In the genomic region with DNA sequence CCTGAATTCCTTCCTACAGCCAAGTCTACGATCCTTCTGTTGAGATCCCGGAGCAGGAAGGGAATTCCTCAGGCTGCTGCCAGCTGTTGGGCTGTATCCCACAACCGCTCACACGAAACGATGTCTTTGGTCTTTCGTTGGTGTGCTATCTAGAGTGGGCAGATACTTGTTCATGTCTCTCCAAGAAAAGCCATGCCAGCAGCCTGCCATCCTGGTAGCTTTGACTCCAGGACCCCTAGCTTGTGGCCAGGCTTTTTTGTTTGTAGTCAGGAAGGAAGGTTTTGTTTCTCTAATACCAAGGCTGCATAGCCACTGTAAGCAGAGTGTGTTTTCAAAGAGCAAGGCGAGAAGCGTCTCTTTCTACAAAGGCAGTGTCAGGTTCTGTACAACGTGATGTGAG, we compare ENCODE assay signal across 13 mouse cellular contexts. TPM values are rescaled to one million over a fixed set of nuclear protein-coding genes. Genes with fewer than 3 reads are reported as not detected.
A peak's percentile ranks its signal among the peaks of the same experiment; 100 is the strongest.
DNase-seq lines count a peak whose midpoint lies in the region; ATAC-seq and TF ChIP-seq lines count a peak whose summit lies in the region.
"Had no signal": no experiment of that assay in that cellular context is flagged by ENCODE, and none has a peak within 500 bp of the region (broad histone marks: within the 10 kb centered on the region; RNA-seq: fewer than 3 reads in every experiment).

No protein-coding gene starts in this region.

- H3K9ac ChIP-seq in heart, embryonic 15.5 days: no peak overlapping the region
- no peak overlapping the region for H3K9ac ChIP-seq in heart, embryonic 11.5 days (ENCODE audit: low read depth, low read length)
- no peak overlapping the region for H3K9ac ChIP-seq in lung, embryonic 14.5 days
- H3K9ac ChIP-seq: liver, embryonic 12.5 days had no signal

- WGBS in heart, embryonic 15.5 days: 75% methylated on average over 9 of the region's 9 CpGs
- WGBS in heart, embryonic 11.5 days (ENCODE audit: insufficient replicate concordance): 84% methylated on average over 9 of the region's 9 CpGs
- WGBS in lung, embryonic 14.5 days: 76% methylated on average over 9 of the region's 9 CpGs
- WGBS in midbrain, embryonic 10.5 days: 93% methylated on average over 9 of the region's 9 CpGs

- no peak for TF ChIP-seq CTCF in lung, embryonic 14.5 days (IDR thresholded peaks at IDR 0.05; ENCODE audit: low read depth)
- no peak for TF ChIP-seq CTCF in left cerebral cortex, adult 2 months (IDR thresholded peaks at IDR 0.05)

- no peak overlapping the region for H3K4me2 ChIP-seq in heart, embryonic 15.5 days
- no peak overlapping the region for H3K4me2 ChIP-seq in heart, embryonic 11.5 days
- H3K4me2 ChIP-seq in lung, embryonic 14.5 days: peak overlapping the region; percentile 95; the same call in 1 of the 2 replicates
- H3K4me2 ChIP-seq: liver, embryonic 12.5 days had no signal

- no peak for ATAC-seq in heart, embryonic 15.5 days (replicated peaks; ENCODE audit: insufficient number of reproducible peaks, insufficient read depth, low FRiP score, low read depth)
- ATAC-seq in heart, embryonic 11.5 days (replicated peaks; ENCODE audit: insufficient number of reproducible peaks, low FRiP score, low TSS enrichment): no peak
- ATAC-seq in lung, embryonic 14.5 days (ENCODE audit: insufficient read depth): no peak
- ATAC-seq: liver, embryonic 12.5 days had no signal

- H3K4me3 ChIP-seq in heart, embryonic 15.5 days: no peak overlapping the region
- H3K4me3 ChIP-seq in heart, embryonic 11.5 days (ENCODE audit: low read depth, low read length): no peak overlapping the region
- no peak overlapping the region for H3K4me3 ChIP-seq in brown adipose tissue, adult 24 weeks (ENCODE audit: insufficient read depth, low read depth, low read length)
- H3K4me3 ChIP-seq in lung, embryonic 14.5 days (ENCODE audit: low read depth, low read length): no peak overlapping the region
- no peak overlapping the region for H3K4me3 ChIP-seq in left cerebral cortex, adult 2 months
- H3K4me3 ChIP-seq in midbrain, embryonic 10.5 days: no peak overlapping the region
- H3K4me3 ChIP-seq: forebrain, embryonic 10.5 days; liver, embryonic 12.5 days had no signal

- peaks cover 42% of the 10 kb centered on the region for H3K4me1 ChIP-seq in heart, embryonic 15.5 days (replicated peaks)
- H3K4me1 ChIP-seq in heart, embryonic 11.5 days (ENCODE audit: control insufficient read depth, insufficient read depth, low read length): peaks cover 16% of the 10 kb centered on the region
- H3K4me1 ChIP-seq in brown adipose tissue, adult 24 weeks (ENCODE audit: control insufficient read depth, insufficient read depth, insufficient read length, low read length): peaks cover 24% of the 10 kb centered on the region
- peaks cover 13% of the 10 kb centered on the region; the same call in 1 of the 2 replicates for H3K4me1 ChIP-seq in lung, embryonic 14.5 days (ENCODE audit: insufficient read depth)
- peaks cover 38% of the 10 kb centered on the region for H3K4me1 ChIP-seq in midbrain, embryonic 10.5 days

- peak; percentile 48 for DNase-seq in kidney, postnatal 10 days
- no peak for DNase-seq in kidney, adult 8-10 months
- DNase-seq in lung, embryonic 14.5 days: peak; percentile 10
- no peak for DNase-seq in left cerebral cortex, adult 2 months (ENCODE audit: extremely low spot score in 1 of 2, low spot score in 2 of 2)
- no peak for DNase-seq in midbrain, embryonic 10.5 days (ENCODE audit: low spot score)
- DNase-seq: cerebellum, adult 9-11 months; heart, adult 18-20 months had no signal

- H3K9me3 ChIP-seq in heart, embryonic 15.5 days (replicated peaks): no peaks in the 10 kb centered on the region
- H3K9me3 ChIP-seq in heart, embryonic 11.5 days (replicated peaks; ENCODE audit: control insufficient read depth, low read length): no peaks in the 10 kb centered on the region
- no peaks in the 10 kb centered on the region for H3K9me3 ChIP-seq in lung, embryonic 14.5 days (ENCODE audit: low read depth, low read length)
- H3K9me3 ChIP-seq in midbrain, embryonic 10.5 days (replicated peaks): no peaks in the 10 kb centered on the region
- H3K9me3 ChIP-seq: forebrain, embryonic 10.5 days; G1E; liver, embryonic 12.5 days had no signal

- intact Hi-C loops in left cerebral cortex, adult 2 months (cut with DNase I): no loop called here

- peak overlapping the region; percentile 21 for H3K27ac ChIP-seq in heart, embryonic 15.5 days
- H3K27ac ChIP-seq in heart, embryonic 11.5 days (ENCODE audit: low read depth, low read length): no peak overlapping the region
- peak overlapping the region; percentile 90 for H3K27ac ChIP-seq in brown adipose tissue, adult 24 weeks (replicated peaks; ENCODE audit: low read depth, low read length)
- peak overlapping the region; percentile 52; the same call in 1 of the 2 replicates for H3K27ac ChIP-seq in lung, embryonic 14.5 days (ENCODE audit: low read depth)
- no peak overlapping the region for H3K27ac ChIP-seq in left cerebral cortex, adult 2 months
- H3K27ac ChIP-seq in midbrain, embryonic 10.5 days (replicated peaks): no peak overlapping the region
- H3K27ac ChIP-seq: forebrain, embryonic 10.5 days; liver, embryonic 12.5 days had no signal

- no peaks in the 10 kb centered on the region for H3K36me3 ChIP-seq in heart, embryonic 15.5 days
- H3K36me3 ChIP-seq in heart, embryonic 11.5 days (ENCODE audit: control insufficient read depth, insufficient read depth, low read length): no peaks in the 10 kb centered on the region
- H3K36me3 ChIP-seq in lung, embryonic 14.5 days (ENCODE audit: insufficient read depth): no peaks in the 10 kb centered on the region; the same call in 1 of the 2 replicates
- peaks cover 10% of the 10 kb centered on the region; the same call in 1 of the 2 replicates for H3K36me3 ChIP-seq in midbrain, embryonic 10.5 days

- no peaks in the 10 kb centered on the region for H3K27me3 ChIP-seq in heart, embryonic 15.5 days
- no peaks in the 10 kb centered on the region for H3K27me3 ChIP-seq in heart, embryonic 11.5 days (ENCODE audit: control insufficient read depth, insufficient read depth, low read length)
- H3K27me3 ChIP-seq in lung, embryonic 14.5 days (ENCODE audit: insufficient read depth, low read length): no peaks in the 10 kb centered on the region
- H3K27me3 ChIP-seq in midbrain, embryonic 10.5 days (ENCODE audit: low read depth, poor library complexity, severe bottlenecking): no peaks in the 10 kb centered on the region
- H3K27me3 ChIP-seq: liver, embryonic 12.5 days had no signal

RNA-seq across cellular contexts. Expression of a gene that starts 2.6 kb away (rescaled TPM):
- 30.7 and 38.6 TPM in 2 replicates for polyA plus RNA-seq in heart, embryonic 15.5 days (2015; fragmentation: Nextera tagmentation; extraction: Ambion mirVana)
- 24.7 and 29.1 TPM in 2 replicates for polyA plus RNA-seq in heart, embryonic 11.5 days (2014; fragmentation: Nextera tagmentation; extraction: Ambion mirVana)
- 21.9 TPM in 2 replicates for polyA plus RNA-seq in brown adipose tissue, adult 24 weeks (2012; ENCODE audit: insufficient read depth, insufficient read length, missing spikeins)
- polyA plus RNA-seq in lung, embryonic 14.5 days (2014; fragmentation: Nextera tagmentation; extraction: Ambion mirVana): 33.9 and 37.5 TPM in 2 replicates
- 10 to 100 TPM; 33.5 to 38.5 TPM for total RNA-seq in left cerebral cortex, adult 2 months (2021)
- 34.5 and 38.4 TPM in 2 replicates for polyA plus RNA-seq in midbrain, embryonic 10.5 days (2016; fragmentation: Nextera tagmentation; extraction: Ambion mirVana)

RNA-seq across cellular contexts. Expression of a gene that starts 10.0 kb away (rescaled TPM):
- polyA plus RNA-seq in heart, embryonic 15.5 days (2015; fragmentation: Nextera tagmentation; extraction: Ambion mirVana): 6.6 and 8.3 TPM in 2 replicates
- polyA plus RNA-seq in heart, embryonic 11.5 days (2014; fragmentation: Nextera tagmentation; extraction: Ambion mirVana): 8.4 and 13.5 TPM in 2 replicates
- polyA plus RNA-seq in brown adipose tissue, adult 24 weeks (2012; ENCODE audit: insufficient read depth, insufficient read length, missing spikeins): 4.2 and 4.5 TPM in 2 replicates
- 7.1 and 8.0 TPM in 2 replicates for polyA plus RNA-seq in lung, embryonic 14.5 days (2014; fragmentation: Nextera tagmentation; extraction: Ambion mirVana)
- 100 to 1,000 TPM; 234 to 249 TPM for total RNA-seq in left cerebral cortex, adult 2 months (2021)
- 5.8 and 11.0 TPM in 2 replicates for polyA plus RNA-seq in midbrain, embryonic 10.5 days (2016; fragmentation: Nextera tagmentation; extraction: Ambion mirVana)

Comparison
In these comparisons a context has a peak if more than half of its experiments do, and no peak if none do; other contexts are left out.
1. H3K27ac ChIP-seq: peak in heart, embryonic 15.5 days (single experiment), brown adipose tissue, adult 24 weeks (single experiment) and lung, embryonic 14.5 days (single experiment); none in heart, embryonic 11.5 days (single experiment), left cerebral cortex, adult 2 months (single experiment) and midbrain, embryonic 10.5 days (single experiment).
2. DNase-seq: peak in kidney, postnatal 10 days (single experiment) and lung, embryonic 14.5 days (single experiment); none in kidney, adult 8-10 months (0 of 2), left cerebral cortex, adult 2 months (0 of 2) and midbrain, embryonic 10.5 days (single experiment).